Mouse (Mus musculus) testis, adult 2 months (tissue): ENCODE data around the gene Thop1.

ENCODE experiments used
- CTCF ChIP-seq: fragments of 200-500 bp; IDR thresholded peaks from 2 replicates; pipeline ENCODE4 v1.5.1; 2012; ENCODE audit warnings: low read depth, mild to moderate bottlenecking, inconsistent platforms, low read length, moderate library complexity; ENCODE audit not compliant: control insufficient read depth, insufficient read depth, insufficient replicate concordance
- POLR2A ChIP-seq: fragments of 200-500 bp; IDR thresholded peaks from 2 replicates; pipeline ENCODE4 v1.6.1; 2012; ENCODE audit warnings: low read depth, mild to moderate bottlenecking, inconsistent platforms, low read length, moderate library complexity; ENCODE audit not compliant: control insufficient read depth

DNA sequence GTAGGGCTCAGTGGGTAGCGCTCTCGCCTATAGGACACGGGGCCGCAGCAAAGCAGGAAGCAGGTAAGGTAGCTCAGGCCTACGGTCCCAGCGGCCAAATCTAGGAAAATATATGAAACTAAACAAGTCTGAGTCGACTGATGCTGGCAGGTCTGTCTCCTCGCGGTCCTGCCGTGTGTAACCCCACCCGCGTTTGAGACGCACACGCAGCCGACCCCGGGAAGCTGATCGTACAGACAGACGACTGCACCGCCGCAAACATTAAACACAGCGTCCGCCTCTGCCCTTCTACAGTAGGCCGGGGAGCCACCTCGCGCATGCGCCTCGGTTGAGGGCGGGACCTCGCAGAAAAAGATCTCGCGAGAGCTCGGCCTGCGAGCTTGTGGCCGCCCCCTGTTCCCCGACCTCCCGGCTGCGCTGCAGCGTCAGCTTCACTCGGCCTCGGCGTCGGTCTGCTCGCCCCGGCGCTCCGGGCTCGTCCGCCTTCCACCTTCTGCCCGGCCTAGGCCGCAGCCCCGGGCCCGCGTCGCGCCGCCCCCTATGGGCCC is 35.8 kb downstream of the Thop1 start, which contains the start of gene Map2k2:
- TF ChIP-seq CTCF (peak; percentile 3; the same call in 1 of the 2 replicates), POLR2A (peak; percentile 99)
